Mouse (Mus musculus) CH12.LX (cell line): ENCODE results near the gene Mbl1.

Experiments
- USF1 ChIP-seq: IDR thresholded peaks from 2 replicates; pipeline ENCODE4 v1.6.1; 2014; ENCODE audit warnings: low read depth, mild to moderate bottlenecking, inconsistent platforms, low read length, improper control_type of control experiment
- USF2 ChIP-seq: conservative IDR thresholded peaks from 2 replicates; pipeline ENCODE4 v1.6.1; 2011; ENCODE audit warnings: low read depth, low read length, improper control_type of control experiment
- ZKSCAN1 ChIP-seq: IDR thresholded peaks from 2 replicates; pipeline ENCODE4 v1.6.1; 2012; ENCODE audit warnings: low read depth, inconsistent platforms, low read length, improper control_type of control experiment, borderline replicate concordance
- ZMIZ1 ChIP-seq: IDR thresholded peaks from 2 replicates; pipeline ENCODE4 v1.6.1; 2012; ENCODE audit warnings: low read depth, mild to moderate bottlenecking, inconsistent platforms, low read length, improper control_type of control experiment

DNA sequence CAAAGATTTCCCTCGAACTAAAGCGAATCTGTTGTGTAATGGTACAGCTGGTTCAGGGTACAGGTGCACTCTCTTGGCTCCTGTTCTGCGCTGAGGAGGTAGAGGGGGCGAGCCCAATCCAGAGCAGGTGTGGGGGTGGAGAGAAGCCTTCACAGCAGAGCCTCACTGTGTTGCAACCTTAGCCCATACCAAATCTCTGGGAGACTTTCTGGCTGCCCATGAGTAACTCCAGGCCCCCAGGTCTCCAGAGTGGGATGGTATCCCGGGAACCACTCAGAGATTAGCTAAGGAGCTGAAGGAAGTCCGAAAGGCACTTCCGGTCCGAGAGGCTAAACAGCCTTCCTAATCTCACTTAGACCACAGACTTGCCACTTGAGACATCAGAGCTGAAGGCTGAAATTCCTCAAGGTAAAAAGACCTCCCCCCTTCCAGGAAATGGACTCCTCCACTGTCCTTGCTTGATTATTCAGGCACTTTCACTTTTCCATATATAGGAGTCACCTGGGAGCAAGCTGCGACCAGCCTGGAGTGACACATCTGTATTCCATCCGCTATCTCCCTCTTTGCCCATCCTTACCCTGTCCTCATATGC lies 46.3 kb upstream of the Mbl1 start, which contains the start of gene Mat1a:
- no peak for TF ChIP-seq USF1
- TF ChIP-seq ZMIZ1 = no peak
- TF ChIP-seq USF2 = no peak
- no peak for TF ChIP-seq ZKSCAN1
